Mouse (Mus musculus) spleen, postnatal 4 days (tissue): Measurements from ENCODE around the gene Fh1.

Source experiments
- DNase-seq, 2 experiments: peaks; one replicate each; pipeline ENCODE4 v3.0.0; 2022; ENCODE audit warnings: low spot score in 2 of 2

Fh1 gene

GRCm38 (mm10) chr1:175623656-175624055 lies 1.8 kb downstream of the Fh1 start:
- no peak for DNase-seq

- no peak for DNase-seq
Measured at GRCm38 (mm10) chr1:175619814-175620431, 5.5 kb downstream of the Fh1 start, which contains the start of gene Kmo. Kmo (plus strand) TSS chr1:175620381.

GRCm38 (mm10) chr1:175614992-175615391 lies 10.4 kb downstream of the Fh1 start:
- no peak for DNase-seq

GRCm38 (mm10) chr1:175608708-175609107 lies 16.7 kb downstream of the Fh1 start:
- DNase-seq, result no peak

- no peak for DNase-seq
Measured at GRCm38 (mm10) chr1:175607838-175608585, 17.4 kb downstream of the Fh1 start.

GRCm38 (mm10) chr1:175607308-175607707 lies 18.1 kb downstream of the Fh1 start:
- no peak for DNase-seq

GRCm38 (mm10) chr1:175603390-175603789 lies 22.0 kb downstream of the Fh1 start:
- DNase-seq, result no peak

GRCm38 (mm10) chr1:175602231-175602630 lies 23.2 kb downstream of the Fh1 start:
- no peak for DNase-seq

GRCm38 (mm10) chr1:175592832-175593231 lies 32.6 kb downstream of the Fh1 start:
- no peak for DNase-seq

- no peak for DNase-seq
Measured at GRCm38 (mm10) chr1:175586656-175587055, 38.8 kb downstream of the Fh1 start.

- no peak for DNase-seq
Measured at GRCm38 (mm10) chr1:175585267-175585666, 40.2 kb downstream of the Fh1 start.

GRCm38 (mm10) chr1:175582799-175583198 lies 42.6 kb downstream of the Fh1 start:
- no peak for DNase-seq

- no peak for DNase-seq
Measured at GRCm38 (mm10) chr1:175580346-175580745, 45.1 kb downstream of the Fh1 start.

- DNase-seq, result no peak
Measured at GRCm38 (mm10) chr1:175579598-175580235, 45.7 kb downstream of the Fh1 start.

GRCm38 (mm10) chr1:175578425-175579096 lies 46.9 kb downstream of the Fh1 start:
- no peak for DNase-seq

GRCm38 (mm10) chr1:175574129-175574528 lies 51.3 kb downstream of the Fh1 start:
- DNase-seq, result no peak

GRCm38 (mm10) chr1:175565579-175566103 lies 59.8 kb downstream of the Fh1 start:
- DNase-seq, result no peak

GRCm38 (mm10) chr1:175564321-175564720 lies 61.1 kb downstream of the Fh1 start:
- no peak for DNase-seq

- DNase-seq, result no peak
Measured at GRCm38 (mm10) chr1:175562379-175562778, 63.1 kb downstream of the Fh1 start.

- DNase-seq, result no peak
Measured at GRCm38 (mm10) chr1:175561806-175562205, 63.6 kb downstream of the Fh1 start.

- DNase-seq, result no peak
Measured at GRCm38 (mm10) chr1:175554641-175555040, 70.8 kb downstream of the Fh1 start.

GRCm38 (mm10) chr1:175552474-175552873 lies 73.0 kb downstream of the Fh1 start:
- DNase-seq, result no peak
